Mouse (Mus musculus) liver, embryonic 14.5 days (tissue): ENCODE measurements around the gene Dcakd. TPM values are rescaled to one million over a fixed set of nuclear protein-coding genes. Genes with fewer than 3 reads are reported as not detected.

Source experiments
- ATAC-seq: fragments of 200-750 bp; cut with Nextera tagmentation; 2 replicates; pipeline ENCODE4 v1.8.0; 2017; ENCODE audit warnings: moderate number of reproducible peaks, mild to moderate bottlenecking, moderate library complexity; ENCODE audit not compliant: insufficient read depth
- DNase-seq, 3 experiments: peaks; one replicate each; pipeline ENCODE4 v3.0.0-alpha.2; 2012 to 2013; ENCODE audit warnings: low read depth in 3 of 3, low spot score in 3 of 3
- H3K27ac ChIP-seq: fragments of 300-500 bp; sonication (generic); 2 replicates; pipeline ENCODE4 v1.5.1; 2014; ENCODE audit warnings: moderate library complexity, mild to moderate bottlenecking, control low read depth, inconsistent platforms
- H3K27me3 ChIP-seq: fragments of 300-500 bp; sonication (generic); 2 replicates; pipeline ENCODE4 v1.6.1; 2014; ENCODE audit warnings: mild to moderate bottlenecking, low read length, moderate library complexity; ENCODE audit not compliant: control insufficient read depth, insufficient read depth
- H3K36me3 ChIP-seq: fragments of 300-500 bp; sonication (generic); replicated peaks from 2 replicates; pipeline ENCODE4 v1.6.1; 2014; ENCODE audit warnings: low read depth; ENCODE audit not compliant: control insufficient read depth, insufficient read depth
- H3K4me1 ChIP-seq, 2 experiments: fragments of 200-500 bp in 1 of 2; fragments of 300-500 bp in 1 of 2; sonication (generic) in 1 of 2; replicated peaks; 2 replicates each; pipeline ENCODE4 v1.6.1; 2012 to 2014; ENCODE audit warnings: antibody characterized with exemption in 1 of 2, inconsistent platforms in 1 of 2, low read length in 1 of 2; ENCODE audit not compliant: control insufficient read depth in 2 of 2, insufficient read depth in 2 of 2
- H3K4me2 ChIP-seq: fragments of 300-500 bp; sonication (generic); 2 replicates; pipeline ENCODE4 v1.6.1; 2014; ENCODE audit warnings: low read depth, mild to moderate bottlenecking, control low read depth, moderate library complexity
- H3K4me3 ChIP-seq, 2 experiments: fragments of 200-500 bp in 1 of 2; fragments of 300-500 bp in 1 of 2; sonication (generic) in 1 of 2; 2 replicates each; pipeline ENCODE4 v1.5.1; 2012 to 2014; ENCODE audit warnings: low read depth in 2 of 2, low read length in 2 of 2, mild to moderate bottlenecking in 2 of 2, control low read depth in 1 of 2, inconsistent platforms in 1 of 2, moderate library complexity in 1 of 2; ENCODE audit not compliant: insufficient read depth in 1 of 2
- H3K9ac ChIP-seq: fragments of 300-500 bp; sonication (generic); replicated peaks from 2 replicates; pipeline ENCODE4 v1.6.1; 2014; ENCODE audit warnings: mild to moderate bottlenecking, control low read depth, moderate library complexity
- H3K9me3 ChIP-seq: fragments of 300-500 bp; sonication (generic); 2 replicates; pipeline ENCODE4 v1.6.1; 2016; ENCODE audit warnings: low read length, mixed read lengths; ENCODE audit not compliant: control insufficient read depth
- CTCF ChIP-seq: IDR thresholded peaks from 2 replicates; pipeline ENCODE4 v1.5.1; 2016; ENCODE audit warnings: antibody characterized with exemption, low read depth, control low read depth
- EP300 ChIP-seq: IDR thresholded peaks from 2 replicates; pipeline ENCODE4 v1.6.1; 2016; ENCODE audit warnings: antibody characterized with exemption, low read depth
- whole genome bisulfite sequencing: fragments of 180-500 bp; shearing (Covaris S2); extraction: QIAGEN DNeasy Blood & Tissue Kit; methylation state at CpG from one replicate; pipeline ENCODE4 v1.1.7; 2014; ENCODE audit not compliant: insufficient replicate concordance; 5-methylcytosine and 5-hydroxymethylcytosine counted together
- polyA plus RNA-seq, 2 experiments: library from polyadenylated mRNA; depleted of rRNA in 1 of 2; stranded (reverse) in 1 of 2; unstranded in 1 of 2; fragments of >200 nt; fragmentation: Nextera tagmentation in 1 of 2; extraction: Ambion mirVana in 1 of 2; gene quantifications; 2 replicates each; pipeline versions ENCODE4 v1.2.1 to v1.2.3; 2012 to 2014

Gene Dcakd
- polyA plus RNA-seq, 2 experiments = 25.1 to 25.7 TPM

GRCm38 (mm10) chr11:103036881-103037465 lies 8.8 kb upstream of the Dcakd start:
- no peak overlapping the region for H3K4me2 ChIP-seq
- no peak for DNase-seq
- ATAC-seq = no peak
- TF ChIP-seq EP300 (no peak), CTCF (no peak)
- H3K9me3 ChIP-seq = no peaks in the 10 kb centered on the region
- no peak overlapping the region for H3K4me3 ChIP-seq
- peaks cover 2 to 8% of the 10 kb centered on the region in 2 experiments; a peak in 1 of 4 replicates for H3K4me1 ChIP-seq
- no peaks in the 10 kb centered on the region for H3K27me3 ChIP-seq
- 80% methylated on average over 8 of the region's 8 CpGs for WGBS
- H3K9ac ChIP-seq = no peak overlapping the region
- no peak overlapping the region for H3K27ac ChIP-seq
- no peaks in the 10 kb centered on the region for H3K36me3 ChIP-seq

- H3K4me1 ChIP-seq = peaks cover 2 to 8% of the 10 kb centered on the region in 2 experiments; a peak in 1 of 4 replicates
- no peak overlapping the region for H3K9ac ChIP-seq
- H3K27ac ChIP-seq = no peak overlapping the region
- 78% methylated on average over 6 of the region's 6 CpGs for WGBS
- H3K4me3 ChIP-seq = no peak overlapping the region
- no peak for TF ChIP-seq EP300
- TF ChIP-seq CTCF = no peak
- no peak overlapping the region for H3K4me2 ChIP-seq
- ATAC-seq (no peak), DNase-seq (no peak)
- H3K9me3 ChIP-seq = no peaks in the 10 kb centered on the region
- H3K27me3 ChIP-seq = no peaks in the 10 kb centered on the region
- H3K36me3 ChIP-seq = peaks cover 4% of the 10 kb centered on the region
Measured at GRCm38 (mm10) chr11:103035007-103035406, 6.9 kb upstream of the Dcakd start.

- Histone ChIP-seq H3K27ac (no peak overlapping the region), H3K4me3 (no peak overlapping the region), H3K4me1 (peaks cover 5 to 10% of the 10 kb centered on the region in 2 experiments), H3K4me2 (no peak overlapping the region), H3K9ac (no peak overlapping the region), H3K9me3 (no peaks in the 10 kb centered on the region), H3K27me3 (no peaks in the 10 kb centered on the region), H3K36me3 (peaks cover 4% of the 10 kb centered on the region)
- DNase-seq (no peak), ATAC-seq (no peak)
- TF ChIP-seq CTCF (no peak), EP300 (no peak)
- 85% methylated on average over 3 of the region's 3 CpGs for WGBS
Measured at GRCm38 (mm10) chr11:103033030-103033429, 4.9 kb upstream of the Dcakd start.

- WGBS = 8% methylated on average over 8 of the region's 8 CpGs
Measured at GRCm38 (mm10) chr11:103027570-103028175, 460 bp downstream of the Dcakd start.

GRCm38 (mm10) chr11:103026901-103027300 lies 1.2 kb downstream of the Dcakd start:
- peak overlapping the region; percentile 75 for H3K9ac ChIP-seq
- peak overlapping the region; percentile 72 for H3K4me2 ChIP-seq
- DNase-seq = no peak
- TF ChIP-seq EP300 (no peak), CTCF (no peak)
- no peaks in the 10 kb centered on the region for H3K9me3 ChIP-seq
- peak overlapping the region; percentile 75 for H3K27ac ChIP-seq
- H3K4me1 ChIP-seq = peaks cover 16 to 18% of the 10 kb centered on the region in 2 experiments
- WGBS = 71% methylated on average over 3 of the region's 3 CpGs
- peaks cover 13% of the 10 kb centered on the region for H3K36me3 ChIP-seq
- no peak for ATAC-seq
- H3K4me3 ChIP-seq = peak overlapping the region; percentile 73 to 100; a peak in 3 of 4 replicates
- H3K27me3 ChIP-seq = no peaks in the 10 kb centered on the region

More at GRCm38 (mm10) chr11:103027570-103028175, 460 bp downstream of the Dcakd start:
- Histone ChIP-seq H3K27ac (peak overlapping the region; percentile 75), H3K4me1 (peaks cover 16 to 20% of the 10 kb centered on the region in 2 experiments), H3K36me3 (peaks cover 13% of the 10 kb centered on the region), H3K9ac (peak overlapping the region; percentile 75), H3K27me3 (no peaks in the 10 kb centered on the region), H3K4me2 (peak overlapping the region; percentile 72), H3K4me3 (peak overlapping the region; percentile 73 to 100), H3K9me3 (no peaks in the 10 kb centered on the region)
- ATAC-seq (no peak), DNase-seq (no peak)
- TF ChIP-seq CTCF = no peak
- no peak; the same call in 1 of the 2 replicates for TF ChIP-seq EP300
